Mouse (Mus musculus) neural tube, embryonic 14.5 days (tissue): ENCODE data around the gene Rwdd2b. TPM values are rescaled to one million over a fixed set of nuclear protein-coding genes. Genes with fewer than 3 reads are reported as not detected.

Source experiments
- ATAC-seq: fragments of 200-750 bp; cut with Nextera tagmentation; 2 replicates; pipeline ENCODE4 v1.8.0; 2017; ENCODE audit warnings: low read depth, mild to moderate bottlenecking, moderate TSS enrichment, moderate library complexity
- H3K27ac ChIP-seq: fragments of 300-500 bp; sonication (generic); 2 replicates; pipeline ENCODE4 v1.5.1; 2014; ENCODE audit warnings: low read depth, mild to moderate bottlenecking, control low read depth, low read length, moderate library complexity, mixed read lengths
- H3K27me3 ChIP-seq: fragments of 300-500 bp; sonication (generic); 2 replicates; pipeline ENCODE4 v1.6.1; 2014; ENCODE audit warnings: low read length; ENCODE audit not compliant: control insufficient read depth, insufficient read depth
- H3K36me3 ChIP-seq: fragments of 300-500 bp; sonication (generic); 2 replicates; pipeline ENCODE4 v1.6.1; 2014; ENCODE audit warnings: low read length, mixed read lengths; ENCODE audit not compliant: control insufficient read depth, insufficient read depth
- H3K4me1 ChIP-seq: fragments of 300-500 bp; sonication (generic); 2 replicates; pipeline ENCODE4 v1.6.1; 2014; ENCODE audit warnings: low read length; ENCODE audit not compliant: control insufficient read depth, insufficient read depth
- H3K4me2 ChIP-seq: fragments of 300-500 bp; sonication (generic); 2 replicates; pipeline ENCODE4 v1.6.1; 2014; ENCODE audit warnings: mild to moderate bottlenecking, low read depth, low read length, control low read depth
- H3K4me3 ChIP-seq: fragments of 300-500 bp; sonication (generic); 2 replicates; pipeline ENCODE4 v1.5.1; 2014; ENCODE audit warnings: low read depth, low read length, control low read depth, mixed read lengths
- H3K9ac ChIP-seq: fragments of 300-500 bp; sonication (generic); replicated peaks from 2 replicates; pipeline ENCODE4 v1.6.1; 2014; ENCODE audit warnings: low read depth, mild to moderate bottlenecking, control low read depth, low read length, mixed read lengths
- H3K9me3 ChIP-seq: fragments of 300-500 bp; sonication (generic); 2 replicates; pipeline ENCODE4 v1.6.1; 2016; ENCODE audit warnings: low read length; ENCODE audit not compliant: control insufficient read depth
- WGBS: fragments of 180-500 bp; shearing (Covaris S2); extraction: QIAGEN DNeasy Blood & Tissue Kit; methylation state at CpG from one replicate; pipeline ENCODE4 v1.1.7; 2014; 5-methylcytosine and 5-hydroxymethylcytosine counted together
- polyA plus RNA-seq: library from polyadenylated mRNA; unstranded; fragments of >200 nt; fragmentation: Nextera tagmentation; extraction: Ambion mirVana; gene quantifications from 2 replicates; pipeline ENCODE4 v1.2.1, GENCODE M21; 2014

Rwdd2b gene
- polyA plus RNA-seq, 1 experiment from 2014 or later, result 14.4 TPM

DNA sequence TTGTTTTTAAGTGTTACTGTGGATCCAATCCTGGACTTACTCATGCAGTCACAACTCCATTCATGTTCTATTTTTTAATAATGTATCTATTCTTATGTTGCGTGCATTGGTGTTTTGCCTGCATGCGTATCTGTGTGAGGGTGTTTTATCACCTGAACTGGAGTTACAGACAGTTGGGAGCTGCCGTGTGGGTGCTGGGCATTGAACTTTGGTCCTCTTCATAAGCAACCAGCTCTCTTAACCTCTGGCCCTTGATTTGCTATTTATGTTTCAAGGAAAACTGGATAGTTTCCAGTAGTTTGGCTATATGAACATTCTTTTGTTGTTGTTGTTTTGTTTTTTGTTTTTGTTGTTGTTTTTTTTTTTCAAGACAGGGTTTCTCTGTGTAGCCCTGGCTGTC lies 5.2 kb upstream of the Rwdd2b start:
- Histone ChIP-seq H3K9me3 (no peaks in the 10 kb centered on the region), H3K36me3 (no peaks in the 10 kb centered on the region), H3K27ac (no peak overlapping the region), H3K4me2 (no peak overlapping the region), H3K9ac (no peak overlapping the region), H3K4me1 (peaks cover 8% of the 10 kb centered on the region; the same call in 1 of the 2 replicates), H3K27me3 (no peaks in the 10 kb centered on the region), H3K4me3 (no peak overlapping the region)
- WGBS, result 93% methylated on average over 3 of the region's 3 CpGs
- ATAC-seq, result no peak

GRCm38 (mm10) chr16:87445110-87445509 lies 4.7 kb upstream of the Rwdd2b start:
- no peak overlapping the region for H3K27ac ChIP-seq
- no peak overlapping the region for H3K4me3 ChIP-seq
- no peaks in the 10 kb centered on the region for H3K36me3 ChIP-seq
- no peak overlapping the region for H3K4me2 ChIP-seq
- no peaks in the 10 kb centered on the region for H3K9me3 ChIP-seq
- H3K27me3 ChIP-seq, result no peaks in the 10 kb centered on the region
- H3K4me1 ChIP-seq, result peaks cover 8% of the 10 kb centered on the region; the same call in 1 of the 2 replicates
- no peak for ATAC-seq
- H3K9ac ChIP-seq, result no peak overlapping the region

DNA sequence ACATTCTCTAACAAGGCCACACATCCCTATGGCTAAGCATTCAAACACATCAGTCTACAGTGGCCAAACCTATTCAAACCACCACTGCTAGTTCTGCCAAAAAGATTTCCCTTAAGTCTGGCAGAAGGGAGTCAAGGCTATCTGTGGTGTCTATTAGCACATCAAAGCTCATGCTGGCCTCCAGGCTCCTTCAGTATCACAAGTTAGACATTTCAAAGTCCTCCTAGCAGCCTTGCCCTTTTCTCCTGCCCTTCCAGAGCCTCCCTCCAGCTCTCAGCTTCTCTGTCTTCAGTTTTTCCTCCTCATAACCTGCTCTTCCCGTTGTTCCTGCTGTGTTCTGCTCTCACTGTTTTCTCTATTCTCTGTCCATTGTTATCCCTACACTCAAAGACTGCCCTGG lies 3.7 kb upstream of the Rwdd2b start:
- H3K9ac ChIP-seq, result no peak overlapping the region
- 63% methylated on average over 1 of the region's 1 CpGs for WGBS
- H3K4me1 ChIP-seq, result peaks cover 12% of the 10 kb centered on the region
- H3K36me3 ChIP-seq, result no peaks in the 10 kb centered on the region
- ATAC-seq, result no peak
- H3K27ac ChIP-seq, result no peak overlapping the region
- no peaks in the 10 kb centered on the region for H3K9me3 ChIP-seq
- H3K27me3 ChIP-seq, result no peaks in the 10 kb centered on the region
- H3K4me3 ChIP-seq, result no peak overlapping the region
- H3K4me2 ChIP-seq, result no peak overlapping the region

DNA sequence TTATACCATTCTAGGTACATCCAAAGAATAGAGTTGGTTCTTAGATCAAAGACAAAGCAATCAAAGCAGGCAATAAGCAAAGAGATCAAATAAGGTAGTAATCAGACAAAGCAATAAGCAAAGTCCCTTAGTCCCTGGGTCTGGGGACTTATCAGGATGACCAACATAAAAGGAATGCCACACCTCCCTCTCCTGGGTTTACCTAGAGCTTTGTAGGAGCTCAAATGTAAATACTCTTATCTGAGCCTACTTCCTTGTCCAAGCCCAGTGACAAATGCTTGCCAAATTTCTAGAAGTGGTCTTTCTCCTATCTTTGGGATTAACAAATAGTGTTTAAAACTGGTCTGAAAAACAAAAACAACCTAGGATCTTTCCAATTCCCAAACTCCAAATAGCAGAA lies 2.9 kb upstream of the Rwdd2b start:
- no peaks in the 10 kb centered on the region for H3K36me3 ChIP-seq
- no peaks in the 10 kb centered on the region for H3K9me3 ChIP-seq
- no peak overlapping the region for H3K27ac ChIP-seq
- H3K4me2 ChIP-seq, result no peak overlapping the region
- no peak for ATAC-seq
- H3K4me3 ChIP-seq, result no peak overlapping the region
- no peak overlapping the region for H3K9ac ChIP-seq
- H3K4me1 ChIP-seq, result peaks cover 12% of the 10 kb centered on the region
- no peaks in the 10 kb centered on the region for H3K27me3 ChIP-seq

GRCm38 (mm10) chr16:87442291-87442690 lies 1.9 kb upstream of the Rwdd2b start:
- Histone ChIP-seq H3K4me1 (peaks cover 12% of the 10 kb centered on the region), H3K4me3 (no peak overlapping the region), H3K4me2 (no peak overlapping the region), H3K36me3 (no peaks in the 10 kb centered on the region), H3K9me3 (no peaks in the 10 kb centered on the region), H3K9ac (no peak overlapping the region), H3K27me3 (no peaks in the 10 kb centered on the region), H3K27ac (no peak overlapping the region)
- WGBS, result 50% methylated on average over 5 of the region's 5 CpGs
- no peak for ATAC-seq

DNA sequence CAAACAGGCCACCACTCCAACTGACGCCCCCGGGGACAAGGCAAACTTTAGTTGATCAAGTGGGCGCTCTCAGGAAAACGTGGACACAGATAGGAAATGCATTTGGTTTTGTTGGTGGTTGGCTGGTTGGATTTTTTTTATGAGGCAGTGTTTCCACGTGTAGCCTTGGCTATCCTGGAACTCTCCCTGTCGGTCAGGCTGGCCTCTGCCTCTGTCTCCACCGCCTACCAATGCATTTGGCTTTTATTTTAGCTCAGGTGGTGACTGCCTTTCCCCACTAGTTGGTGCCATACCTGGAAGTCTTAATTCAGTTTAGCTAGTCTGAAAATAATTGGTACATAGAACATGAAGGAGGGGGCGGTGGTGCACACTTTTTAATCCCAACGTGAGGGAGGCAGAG lies 716 bp upstream of the Rwdd2b start:
- H3K27ac ChIP-seq, result no peak overlapping the region; the same call in 1 of the 2 replicates
- ATAC-seq, result no peak
- 0 out of 2 replicates have a peak, but pooled peaks cover 3% of the 10 kb centered on the region for H3K36me3 ChIP-seq
- H3K4me2 ChIP-seq, result peak overlapping the region; percentile 79
- H3K27me3 ChIP-seq, result no peaks in the 10 kb centered on the region
- peak overlapping the region; percentile 79; the same call in 1 of the 2 replicates for H3K9ac ChIP-seq
- peaks cover 12% of the 10 kb centered on the region for H3K4me1 ChIP-seq
- 32% methylated on average over 9 of the region's 9 CpGs for WGBS
- no peaks in the 10 kb centered on the region for H3K9me3 ChIP-seq
- peak overlapping the region; percentile 75 for H3K4me3 ChIP-seq

- Histone ChIP-seq H3K9me3 (no peaks in the 10 kb centered on the region), H3K27ac (no peak overlapping the region), H3K4me3 (no peak overlapping the region), H3K4me1 (peaks cover 12% of the 10 kb centered on the region), H3K9ac (no peak overlapping the region), H3K27me3 (no peaks in the 10 kb centered on the region), H3K4me2 (no peak overlapping the region), H3K36me3 (0 out of 2 replicates have a peak, but pooled peaks cover 3% of the 10 kb centered on the region)
- WGBS, result 94% methylated on average over 8 of the region's 8 CpGs
- ATAC-seq, result no peak
Observed at GRCm38 (mm10) chr16:87438697-87439096, 1.7 kb downstream of the Rwdd2b start.

GRCm38 (mm10) chr16:87437096-87437495 lies 3.3 kb downstream of the Rwdd2b start:
- 0 out of 2 replicates have a peak, but pooled peaks cover 3% of the 10 kb centered on the region for H3K36me3 ChIP-seq
- ATAC-seq, result no peak
- H3K27ac ChIP-seq, result no peak overlapping the region
- H3K4me2 ChIP-seq, result no peak overlapping the region
- WGBS, result 93% methylated on average over 21 of the region's 21 CpGs
- H3K9me3 ChIP-seq, result no peaks in the 10 kb centered on the region
- no peaks in the 10 kb centered on the region for H3K27me3 ChIP-seq
- no peak overlapping the region for H3K4me3 ChIP-seq
- peaks cover 12% of the 10 kb centered on the region for H3K4me1 ChIP-seq
- H3K9ac ChIP-seq, result no peak overlapping the region

DNA sequence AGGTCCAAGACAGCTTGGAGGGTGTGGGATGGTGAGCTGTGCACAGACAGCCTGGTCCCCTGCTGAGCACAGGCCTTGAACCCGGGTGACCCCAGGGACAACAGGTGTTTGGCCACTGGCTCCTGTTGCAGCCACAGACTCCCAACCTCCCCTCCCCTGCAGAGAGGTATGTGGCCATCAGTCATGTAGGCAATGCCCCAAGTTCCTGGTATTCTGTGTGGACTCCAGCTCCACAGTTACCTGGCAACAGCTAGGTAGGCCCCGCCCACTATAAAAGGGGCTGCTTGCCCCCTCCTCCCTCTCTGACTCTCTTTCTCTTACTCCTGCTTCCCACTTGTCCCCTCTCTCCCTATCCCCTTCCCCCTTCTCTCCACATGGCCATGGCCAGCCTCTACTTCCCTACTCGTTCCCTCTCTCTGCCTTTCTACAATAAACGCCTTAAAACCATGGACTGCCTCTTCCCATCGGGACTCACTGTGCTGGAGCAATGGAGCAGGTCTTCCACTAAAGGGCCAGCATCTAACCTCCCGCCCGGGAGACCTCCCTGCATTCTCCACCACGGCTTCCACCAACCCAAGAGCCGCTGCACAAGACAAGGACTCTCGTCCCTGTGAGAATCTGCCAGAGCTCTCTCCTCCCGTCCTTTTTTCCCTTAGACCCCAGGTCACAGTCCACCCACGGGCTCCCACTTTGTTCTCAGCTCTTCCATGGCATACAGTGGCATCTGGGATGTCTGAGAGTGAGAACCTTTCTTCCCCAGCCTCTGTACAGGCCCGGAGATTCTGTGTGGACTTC lies 4.8 kb downstream of the Rwdd2b start:
- ATAC-seq, result no peak
- Histone ChIP-seq H3K36me3 (0 out of 2 replicates have a peak, but pooled peaks cover 3% of the 10 kb centered on the region), H3K27me3 (no peaks in the 10 kb centered on the region), H3K9me3 (no peaks in the 10 kb centered on the region), H3K4me1 (peaks cover 9% of the 10 kb centered on the region), H3K4me2 (no peak overlapping the region), H3K27ac (no peak overlapping the region), H3K4me3 (no peak overlapping the region), H3K9ac (no peak overlapping the region)
- WGBS, result 84% methylated on average over 13 of the region's 13 CpGs
